Mouse (Mus musculus) embryonic stem cell, embryonic (primary cell): ENCODE data around the gene Adrm1.

ENCODE experiments used
- CTCF ChIA-PET, 4 experiments: fragments of 300-600 bp in 2 of 4; fragments of 350-600 bp in 2 of 4; sonication (Branson Sonifier 250); formaldehyde crosslinking; loops; one replicate each; lab custom pipeline; 2022; ENCODE audit warnings: inconsistent platforms in 2 of 4; lab: Charles Lee
- POLR2A ChIA-PET, 4 experiments: fragments of 300-600 bp in 2 of 4; fragments of 350-600 bp in 2 of 4; sonication (Branson Sonifier 250); formaldehyde crosslinking; loops; one replicate each; lab custom pipeline; 2022; ENCODE audit warnings: antibody characterized with exemption in 4 of 4, inconsistent platforms in 1 of 4; lab: Charles Lee

The Adrm1 gene

GRCm38 (mm10) chr2:180170806-180171521 is at the start of gene Adrm1:
TSS of gene Adrm1 (plus strand) at chr2:180171485.
- ChIA-PET CTCF (interaction anchor here in 3 of 4 experiments (0.6 to 2.2 kb wide), 28 partner anchors 23 to 302 kb away, joined by 3 to 16 read pairs (median 3); partner anchors contain the start of genes Hrh3 (in 1 of the 3) and Rps21 (in 1 of the 3)), POLR2A (interaction anchor here in 3 of 4 experiments (0.6 to 2.5 kb wide), 28 partner anchors 9 to 194 kb away, joined by 3 to 32 read pairs (median 3); partner anchors contain the start of genes Rps21 (in 3 of the 3), Lama5 (in 2 of the 3), Mtg2 (in 1 of the 3) and Osbpl2 (in 1 of the 3))

DNA sequence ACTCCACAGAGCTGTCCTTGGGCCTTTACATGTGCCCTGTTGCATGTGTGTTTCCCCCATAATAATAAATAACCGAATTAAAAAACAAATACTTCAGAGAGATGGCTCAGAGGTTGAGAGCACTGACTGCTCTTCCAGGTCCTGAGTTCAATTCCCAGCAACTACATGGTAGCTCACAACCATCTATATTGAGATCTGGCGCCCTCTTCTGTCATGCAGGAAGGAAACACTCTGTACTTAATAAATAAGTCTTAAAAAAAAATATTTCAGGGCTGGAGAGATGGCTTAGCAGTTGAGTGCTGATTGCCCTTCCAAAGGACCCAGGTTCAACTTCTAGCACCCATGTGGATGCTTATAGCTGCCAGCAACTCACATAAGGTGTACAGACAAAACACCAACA is 47.1 kb upstream of the Adrm1 start:
- ChIA-PET CTCF (interaction anchor here (0.6 to 1.4 kb wide), 4 partner anchors 27 to 82 kb away, joined by 3 to 4 read pairs (median 4); partner anchors contain the start of genes Psma7 (in 1 of the 4) and Ss18l1 (in 1 of the 4)), POLR2A (interaction anchor here in 1 of 4 experiments (1.2 kb wide), 1 partner anchor 9 kb away, joined by 3 read pairs; no protein-coding TSS in a partner anchor)

DNA sequence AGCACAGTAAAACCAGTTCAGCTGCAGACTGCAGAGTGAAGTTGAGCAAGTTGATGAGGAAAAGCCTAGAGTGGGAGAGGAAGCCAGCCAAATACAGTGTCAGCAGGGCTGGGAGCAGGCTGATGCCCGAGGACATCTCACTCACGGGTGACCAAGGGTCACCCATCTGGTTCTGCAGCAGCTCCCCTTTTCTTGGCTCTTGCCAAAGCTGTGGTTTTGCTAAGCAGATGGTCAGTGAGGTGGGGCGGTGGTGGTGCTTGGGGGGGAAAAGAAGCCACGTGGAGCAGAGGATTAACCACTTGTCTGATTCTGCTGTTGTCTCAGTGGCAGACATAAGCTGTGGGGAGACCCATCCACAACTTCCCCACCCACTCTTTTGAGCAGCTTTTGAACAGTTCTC is 45.1 kb upstream of the Adrm1 start:
- CTCF ChIA-PET: interaction anchor here in 1 of 4 experiments (0.6 to 2.5 kb wide), 2 partner anchors 10 to 205 kb away, joined by 3 to 6 read pairs; no protein-coding TSS in a partner anchor
- POLR2A ChIA-PET: interaction anchor here in 2 of 4 experiments (1.2 to 3.2 kb wide), 4 partner anchors 8 to 131 kb away, joined by 3 to 14 read pairs (median 6); partner anchors contain the start of genes Rps21 (in 2 of the 2), Osbpl2 (in 1 of the 2), Psma7 (in 1 of the 2) and Ss18l1 (in 1 of the 2)

DNA sequence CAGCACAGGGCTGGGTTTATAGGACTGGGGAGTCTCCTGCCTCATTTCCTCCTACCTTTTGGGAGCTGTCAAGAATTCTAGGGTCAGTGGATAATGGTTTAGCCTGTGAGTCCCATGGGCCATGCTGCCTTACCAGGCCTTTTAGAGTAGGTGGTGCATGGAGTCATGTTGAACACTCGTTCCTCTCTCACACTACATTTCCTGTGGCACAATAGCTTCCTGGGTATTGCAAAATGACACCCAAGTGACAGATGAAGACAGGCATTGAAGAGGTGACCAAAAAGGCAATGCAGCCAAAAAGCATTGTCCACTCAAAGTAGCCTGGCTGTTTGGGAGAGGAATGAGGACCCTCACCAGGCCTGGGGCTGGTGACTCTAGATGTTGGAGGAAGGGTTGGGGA is 43.6 kb upstream of the Adrm1 start:
- CTCF ChIA-PET: interaction anchor here in 1 of 4 experiments (0.8 to 2.5 kb wide), 2 partner anchors 8 to 77 kb away, joined by 3 to 6 read pairs; no protein-coding TSS in a partner anchor
- POLR2A ChIA-PET: interaction anchor here in 3 of 4 experiments (0.7 to 3.2 kb wide), 5 partner anchors 9 to 130 kb away, joined by 4 to 14 read pairs (median 5); partner anchors contain the start of genes Osbpl2 (in 2 of the 3) and Rps21 (in 1 of the 3)

GRCm38 (mm10) chr2:180133231-180133630 is 38.1 kb upstream of the Adrm1 start:
- ChIA-PET POLR2A (interaction anchor here in 2 of 4 experiments (1.0 to 2.2 kb wide), 3 partner anchors 24 to 228 kb away, joined by 3 to 4 read pairs (median 3); no protein-coding TSS in a partner anchor), CTCF (interaction anchor here in 2 of 4 experiments (0.6 to 1.3 kb wide), 2 partner anchors 118 to 189 kb away, joined by 3 to 4 read pairs; no protein-coding TSS in a partner anchor)

- ChIA-PET CTCF (no interaction called here), POLR2A (interaction anchor here in 2 of 4 experiments (1.0 to 1.7 kb wide), 3 partner anchors 15 to 229 kb away, joined by 3 read pairs; partner anchors contain the start of gene Osbpl2 (in 1 of the 2))
Measured at GRCm38 (mm10) chr2:180133911-180134310, 37.4 kb upstream of the Adrm1 start.

DNA sequence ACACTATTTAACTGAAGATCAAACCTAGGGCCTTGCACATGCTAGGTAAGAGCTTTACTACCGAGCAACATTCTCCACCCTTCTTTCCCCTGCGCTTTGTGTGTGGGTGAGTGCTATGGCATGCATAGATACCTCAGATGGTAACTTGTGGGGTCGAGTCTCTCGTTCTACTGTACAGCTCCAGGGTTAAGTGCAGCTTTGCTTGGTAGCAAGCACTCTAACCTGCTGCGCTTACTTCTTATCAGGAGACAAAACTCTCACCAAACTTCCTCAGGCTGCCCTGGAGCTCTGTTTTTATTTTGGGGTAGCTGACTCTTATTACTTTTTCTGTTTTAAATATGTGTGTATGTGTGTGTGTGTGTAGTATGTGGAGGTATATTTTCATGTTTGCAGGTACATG is 35.9 kb upstream of the Adrm1 start:
- ChIA-PET CTCF (interaction anchor here in 2 of 4 experiments (0.6 to 2.2 kb wide), 7 partner anchors 17 to 212 kb away, joined by 3 to 10 read pairs (median 4); partner anchors contain the start of gene Osbpl2 (in 1 of the 2)), POLR2A (interaction anchor here in 1 of 4 experiments (1.5 to 1.7 kb wide), 2 partner anchors 16 to 114 kb away, joined by 3 read pairs; partner anchors contain the start of gene Osbpl2)

GRCm38 (mm10) chr2:180146091-180146490 is 25.2 kb upstream of the Adrm1 start:
- ChIA-PET CTCF (interaction anchor here in 1 of 4 experiments (1.3 kb wide), 1 partner anchor 25 kb away, joined by 3 read pairs; the partner anchor contains the start of gene Adrm1), POLR2A (interaction anchor here in 2 of 4 experiments (0.6 to 1.8 kb wide), 4 partner anchors 9 to 59 kb away, joined by 4 to 5 read pairs (median 4); partner anchors contain the start of gene Osbpl2 (in 1 of the 2))

- ChIA-PET CTCF (interaction anchor here in 3 of 4 experiments (1.0 to 1.3 kb wide), 3 partner anchors 24 to 96 kb away, joined by 3 to 4 read pairs (median 3); partner anchors contain the start of gene Adrm1 (in 1 of the 3)), POLR2A (interaction anchor here in 2 of 4 experiments (1.1 to 1.8 kb wide), 6 partner anchors 8 to 58 kb away, joined by 3 to 5 read pairs (median 4); partner anchors contain the start of gene Osbpl2 (in 1 of the 2))
Measured at GRCm38 (mm10) chr2:180147379-180147778, 23.9 kb upstream of the Adrm1 start.

DNA sequence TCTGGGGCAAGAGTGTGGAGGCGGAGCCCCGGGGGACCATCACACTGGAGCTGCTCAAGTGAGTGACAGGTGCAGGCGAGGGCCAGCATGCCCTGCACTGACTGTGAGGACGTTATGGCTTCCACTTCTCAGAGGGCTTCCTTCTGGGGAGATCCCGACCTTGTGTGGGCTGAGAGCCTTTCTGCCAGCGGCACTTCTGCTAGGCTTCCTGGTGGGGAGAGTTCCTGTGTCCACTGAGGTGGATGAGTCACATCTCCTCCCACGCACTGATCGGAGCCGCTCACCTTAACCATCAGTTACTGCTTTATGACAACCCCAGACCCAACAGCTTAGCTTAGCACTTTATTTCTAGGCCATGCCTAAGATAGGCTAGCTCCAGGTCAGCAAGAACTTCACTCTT is 22.7 kb upstream of the Adrm1 start:
- POLR2A ChIA-PET: interaction anchor here in 2 of 4 experiments (1.0 to 2.3 kb wide), 3 partner anchors 9 to 108 kb away, joined by 3 to 6 read pairs (median 6); partner anchors contain the start of gene Rps21 (in 1 of the 2)
- CTCF ChIA-PET: interaction anchor here in 2 of 4 experiments (1.0 to 1.3 kb wide), 2 partner anchors 23 to 52 kb away, joined by 3 to 4 read pairs; partner anchors contain the start of gene Adrm1 (in 1 of the 2)

DNA sequence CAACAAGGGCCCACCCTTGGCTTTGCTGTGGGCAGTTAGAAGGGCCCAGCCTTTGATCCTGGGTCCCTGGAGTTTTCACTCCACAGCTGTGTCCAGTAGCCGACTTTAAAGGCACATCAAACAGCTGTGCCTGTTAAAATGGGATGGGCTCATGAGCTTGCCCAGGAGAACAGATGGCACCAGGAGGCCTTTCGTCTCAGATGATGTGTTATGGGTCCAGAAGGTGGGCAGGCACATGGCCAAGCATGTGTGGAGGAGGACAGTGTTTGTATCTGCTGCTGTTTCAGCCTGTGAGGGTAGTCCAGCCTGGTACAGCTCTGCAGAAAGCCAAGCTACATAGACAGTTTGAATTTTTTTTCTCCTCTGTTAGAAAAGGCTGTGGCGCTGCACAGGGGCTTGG is 16.5 kb upstream of the Adrm1 start:
- ChIA-PET CTCF (no interaction called here), POLR2A (interaction anchor here in 2 of 4 experiments (0.6 to 2.2 kb wide), 6 partner anchors 8 to 126 kb away, joined by 3 to 11 read pairs (median 3); partner anchors contain the start of gene Adrm1 (in 2 of the 2))

- POLR2A ChIA-PET: interaction anchor here in 1 of 4 experiments (1.0 kb wide), 1 partner anchor 100 kb away, joined by 3 read pairs; no protein-coding TSS in a partner anchor
- CTCF ChIA-PET: no interaction called here
Measured at GRCm38 (mm10) chr2:180158627-180159026, 12.7 kb upstream of the Adrm1 start.

GRCm38 (mm10) chr2:180165855-180166254 is 5.4 kb upstream of the Adrm1 start:
- ChIA-PET POLR2A (interaction anchor here in 1 of 4 experiments (0.7 to 1.6 kb wide), 3 partner anchors 9 to 91 kb away, joined by 3 to 5 read pairs (median 3); partner anchors contain the start of gene Rps21), CTCF (no interaction called here)

DNA sequence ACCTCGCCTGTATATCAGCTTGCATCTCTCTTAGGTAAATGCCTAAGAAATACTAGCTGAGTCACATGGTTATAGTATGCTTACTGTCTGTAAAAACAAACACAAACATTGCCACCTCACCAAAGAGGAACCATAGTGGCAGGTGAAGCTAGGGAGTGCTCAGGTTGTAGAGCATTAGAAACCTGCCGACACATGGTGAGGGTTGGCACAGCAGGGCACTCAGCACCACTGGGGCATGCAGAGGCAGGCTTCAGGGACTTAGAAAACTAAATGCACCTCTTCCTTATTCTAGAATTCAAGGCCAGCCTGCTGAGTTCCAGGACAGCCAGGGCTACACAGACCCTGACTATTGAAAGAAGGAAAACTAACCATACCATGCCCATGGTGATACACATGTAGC is 4.4 kb upstream of the Adrm1 start:
- ChIA-PET POLR2A (interaction anchor here in 3 of 4 experiments (0.5 to 1.6 kb wide), 5 partner anchors 8 to 190 kb away, joined by 3 to 6 read pairs (median 4); partner anchors contain the start of gene Rps21 (in 1 of the 3)), CTCF (no interaction called here)

- ChIA-PET POLR2A (interaction anchor here in 3 of 4 experiments (0.6 to 2.5 kb wide), 27 partner anchors 8 to 105 kb away, joined by 3 to 32 read pairs (median 3); partner anchors contain the start of genes Rps21 (in 3 of the 3), Lama5 (in 2 of the 3), Mtg2 (in 1 of the 3) and Osbpl2 (in 1 of the 3)), CTCF (interaction anchor here (0.6 to 2.2 kb wide), 30 partner anchors 22 to 303 kb away, joined by 3 to 16 read pairs (median 3); partner anchors contain the start of genes Hrh3 (in 1 of the 4) and Rps21 (in 1 of the 4))
Measured at GRCm38 (mm10) chr2:180170151-180170805, 1.0 kb upstream of the Adrm1 start.

GRCm38 (mm10) chr2:180171522-180172070 is 311 bp downstream of the Adrm1 start:
- ChIA-PET POLR2A (interaction anchor here in 3 of 4 experiments (0.6 to 2.5 kb wide), 17 partner anchors 10 to 194 kb away, joined by 3 to 32 read pairs (median 3); partner anchors contain the start of genes Rps21 (in 3 of the 3) and Lama5 (in 2 of the 3)), CTCF (interaction anchor here in 1 of 4 experiments (0.6 to 1.8 kb wide), 10 partner anchors 24 to 254 kb away, joined by 3 to 16 read pairs (median 4); partner anchors contain the start of gene Rps21)
